In genomic region chr16:44493868-44494267, GRCm38 (mm10) we compare ENCODE assay signal across 8 mouse cellular contexts.
DNase-seq lines count a peak whose midpoint lies in the region; ATAC-seq and TF ChIP-seq lines count a peak whose summit lies in the region.

No protein-coding gene starts in this region.

- no peak for TF ChIP-seq CTCF in stomach, postnatal 0 days (IDR thresholded peaks at IDR 0.05; ENCODE audit: low read depth)

- TF ChIP-seq EP300 in stomach, postnatal 0 days (optimal IDR thresholded peaks at IDR 0.05) = no peak

- peak; percentile 40 for DNase-seq in cerebellum, adult 9-11 months
- no peak for DNase-seq in cerebellum, adult 11 months
- DNase-seq in stomach, postnatal 0 days (ENCODE audit: low spot score) = no peak
- DNase-seq in limb, embryonic 10.5 days (ENCODE audit: low spot score) = no peak
- peak; percentile 73 for DNase-seq in testis, postnatal 14 days (ENCODE audit: low spot score)
- DNase-seq in spleen, postnatal 36 days (ENCODE audit: low spot score in 2 of 2) = no peak
- no peak for DNase-seq in urinary bladder, adult 2 months (ENCODE audit: low spot score)

- no peak for ATAC-seq in stomach, embryonic 14.5 days (ENCODE audit: insufficient number of reproducible peaks, insufficient read depth, low FRiP score, low read depth)
- no peak; the same call in 1 of the 2 replicates for ATAC-seq in stomach, postnatal 0 days (ENCODE audit: low FRiP score, low TSS enrichment)

- no peak overlapping the region for H3K4me3 ChIP-seq in stomach, embryonic 14.5 days (ENCODE audit: low read depth, low read length)
- H3K4me3 ChIP-seq in stomach, postnatal 0 days (ENCODE audit: low read depth, low read length) = no peak overlapping the region
- no peak overlapping the region for H3K4me3 ChIP-seq in limb, embryonic 10.5 days

- peak overlapping the region; percentile 24; the same call in 1 of the 2 replicates for H3K27ac ChIP-seq in stomach, embryonic 14.5 days (ENCODE audit: low read length)
- H3K27ac ChIP-seq in stomach, postnatal 0 days (replicated peaks) = no peak overlapping the region
- H3K27ac ChIP-seq in limb, embryonic 10.5 days = peak overlapping the region; percentile 63

- WGBS in stomach, embryonic 14.5 days = 24% methylated on average over 6 of the region's 6 CpGs
- 37% methylated on average over 6 of the region's 6 CpGs for WGBS in stomach, postnatal 0 days
- 78% methylated on average over 6 of the region's 6 CpGs for WGBS in limb, embryonic 10.5 days

- no peak overlapping the region for H3K4me2 ChIP-seq in stomach, embryonic 14.5 days (replicated peaks; ENCODE audit: low read depth, low read length)
- no peak overlapping the region for H3K4me2 ChIP-seq in stomach, postnatal 0 days (replicated peaks; ENCODE audit: low read depth)

- H3K9me3 ChIP-seq in stomach, embryonic 14.5 days (ENCODE audit: control insufficient read depth, low read depth, low read length) = no peaks in the 10 kb centered on the region
- H3K9me3 ChIP-seq in stomach, postnatal 0 days (ENCODE audit: control insufficient read depth, low read length) = no peaks in the 10 kb centered on the region
- no peaks in the 10 kb centered on the region for H3K9me3 ChIP-seq in limb, embryonic 10.5 days (replicated peaks)

- H3K27me3 ChIP-seq in stomach, embryonic 14.5 days (ENCODE audit: control insufficient read depth, insufficient read depth, low read length) = no peaks in the 10 kb centered on the region
- H3K27me3 ChIP-seq in stomach, postnatal 0 days (ENCODE audit: control insufficient read depth, insufficient read depth, low read length) = no peaks in the 10 kb centered on the region
- no peaks in the 10 kb centered on the region for H3K27me3 ChIP-seq in limb, embryonic 10.5 days (ENCODE audit: low read depth, poor library complexity, severe bottlenecking)

- no peak overlapping the region for H3K9ac ChIP-seq in stomach, embryonic 14.5 days (replicated peaks; ENCODE audit: low read depth, low read length)
- H3K9ac ChIP-seq in stomach, postnatal 0 days (ENCODE audit: low read length) = no peak overlapping the region

- peaks cover 15% of the 10 kb centered on the region; the same call in 1 of the 2 replicates for H3K4me1 ChIP-seq in stomach, embryonic 14.5 days (ENCODE audit: control insufficient read depth, insufficient read depth, low read length)
- H3K4me1 ChIP-seq in stomach, postnatal 0 days (replicated peaks; ENCODE audit: control insufficient read depth, insufficient read depth) = no peaks in the 10 kb centered on the region
- peaks cover 41% of the 10 kb centered on the region for H3K4me1 ChIP-seq in limb, embryonic 10.5 days

- H3K36me3 ChIP-seq in stomach, embryonic 14.5 days (ENCODE audit: control insufficient read depth, insufficient read depth, low read length) = peaks cover 42% of the 10 kb centered on the region
- peaks cover 29% of the 10 kb centered on the region for H3K36me3 ChIP-seq in stomach, postnatal 0 days (ENCODE audit: control insufficient read depth, insufficient read depth, low read length)
- peaks cover 98% of the 10 kb centered on the region for H3K36me3 ChIP-seq in limb, embryonic 10.5 days

Comparison
In these comparisons a context has a peak if more than half of its experiments do, and no peak if none do; other contexts are left out.
1. DNase-seq: peak in cerebellum, adult 9-11 months (single experiment) and testis, postnatal 14 days (single experiment); none in cerebellum, adult 11 months (single experiment), stomach, postnatal 0 days (single experiment), limb, embryonic 10.5 days (single experiment), spleen, postnatal 36 days (0 of 2) and urinary bladder, adult 2 months (single experiment).